Mouse (Mus musculus): ENCODE measurements around the gene Synpo2l. TPM values are rescaled to one million over a fixed set of nuclear protein-coding genes. Genes with fewer than 3 reads are reported as not detected.

Synpo2l gene
- polyA plus RNA-seq, 1 experiment from 2014 or later, result 0.10 TPM

DNA sequence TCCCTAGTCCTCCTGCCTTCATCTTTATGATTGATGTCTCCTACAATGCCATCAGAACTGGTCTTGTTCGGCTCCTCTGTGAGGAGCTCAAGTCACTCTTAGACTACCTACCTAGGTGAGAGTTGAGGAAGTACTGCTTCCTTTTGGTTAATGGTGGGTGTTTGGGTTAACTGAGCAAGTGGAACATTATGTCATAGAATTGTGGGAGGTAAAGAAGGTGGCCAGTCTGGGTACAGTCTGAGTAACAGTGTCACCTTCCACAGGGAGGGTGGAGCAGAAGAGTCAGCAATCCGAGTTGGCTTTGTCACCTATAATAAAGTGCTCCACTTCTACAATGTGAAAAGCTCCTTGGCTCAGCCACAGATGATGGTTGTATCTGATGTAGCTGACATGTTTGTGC, 20.9 kb upstream of the Synpo2l start:
- Histone ChIP-seq H3K9ac (ENCODE audit: low read depth, low read length) (no peak overlapping the region), H3K27me3 (replicated peaks; ENCODE audit: control insufficient read depth, insufficient read depth, low read length) (no peaks in the 10 kb centered on the region), H3K4me3 (ENCODE audit: low read length) (no peak overlapping the region), H3K4me2 (ENCODE audit: low read depth, low read length) (no peak overlapping the region), H3K4me1 (ENCODE audit: control insufficient read depth, insufficient read depth, low read length) (no peaks in the 10 kb centered on the region), H3K36me3 (ENCODE audit: control insufficient read depth, insufficient read depth, low read length) (peaks cover 54% of the 10 kb centered on the region), H3K27ac (ENCODE audit: low read length) (no peak overlapping the region), H3K9me3 (ENCODE audit: control insufficient read depth, low read length) (no peaks in the 10 kb centered on the region)
- ATAC-seq, result no peak
- WGBS, result 89% methylated on average over 2 of the region's 2 CpGs

DNA sequence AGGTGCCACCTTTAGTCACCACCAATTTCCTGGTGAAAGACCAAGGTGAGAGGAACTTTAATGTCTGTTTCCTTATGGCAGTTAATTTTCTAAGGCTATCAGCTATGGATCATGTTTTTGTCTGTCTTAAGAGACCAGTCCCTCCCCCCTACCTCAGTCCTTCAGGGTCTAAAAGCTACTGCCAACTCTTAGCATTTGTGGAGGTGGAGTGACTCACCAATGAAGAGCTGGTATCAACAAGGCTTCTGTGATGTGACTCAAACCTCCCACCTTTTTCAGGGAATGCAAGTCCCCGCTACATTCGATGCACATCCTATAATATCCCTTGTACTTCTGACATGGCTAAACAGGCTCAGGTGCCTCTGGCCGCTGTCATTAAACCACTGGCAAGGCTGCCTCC, 18.4 kb upstream of the Synpo2l start:
- no peaks in the 10 kb centered on the region for H3K27me3 ChIP-seq (replicated peaks; ENCODE audit: control insufficient read depth, insufficient read depth, low read length)
- H3K4me3 ChIP-seq (ENCODE audit: low read length), result no peak overlapping the region
- H3K9ac ChIP-seq (ENCODE audit: low read depth, low read length), result no peak overlapping the region
- no peaks in the 10 kb centered on the region for H3K4me1 ChIP-seq (ENCODE audit: control insufficient read depth, insufficient read depth, low read length)
- no peak for ATAC-seq
- H3K4me2 ChIP-seq (ENCODE audit: low read depth, low read length), result no peak overlapping the region
- WGBS, result 96% methylated on average over 3 of the region's 3 CpGs
- peaks cover 59% of the 10 kb centered on the region for H3K36me3 ChIP-seq (ENCODE audit: control insufficient read depth, insufficient read depth, low read length)
- H3K27ac ChIP-seq (ENCODE audit: low read length), result no peak overlapping the region
- no peaks in the 10 kb centered on the region for H3K9me3 ChIP-seq (ENCODE audit: control insufficient read depth, low read length)

DNA sequence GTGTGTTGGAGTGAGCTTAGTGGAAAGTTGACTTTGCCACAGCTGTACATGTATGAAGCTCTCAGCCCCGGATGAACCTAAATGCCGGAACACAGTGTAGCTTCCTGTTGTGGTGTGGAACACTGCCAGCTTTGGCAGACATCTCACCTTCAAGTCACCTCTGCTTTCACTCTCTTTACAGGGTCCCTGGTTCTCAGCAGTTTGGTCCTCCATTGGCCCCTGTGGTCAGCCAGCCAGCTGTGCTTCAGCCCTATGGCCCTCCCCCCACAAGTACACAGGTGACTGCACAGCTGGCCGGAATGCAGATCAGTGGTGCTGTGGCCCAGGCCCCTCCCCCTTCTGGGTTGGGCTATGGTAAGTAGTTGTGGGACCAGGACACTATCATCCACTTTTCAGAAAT, 14.3 kb upstream of the Synpo2l start:
- Histone ChIP-seq H3K4me2 (ENCODE audit: low read depth, low read length) (no peak overlapping the region), H3K9ac (ENCODE audit: low read depth, low read length) (no peak overlapping the region), H3K27ac (ENCODE audit: low read length) (no peak overlapping the region), H3K27me3 (replicated peaks; ENCODE audit: control insufficient read depth, insufficient read depth, low read length) (no peaks in the 10 kb centered on the region), H3K36me3 (ENCODE audit: control insufficient read depth, insufficient read depth, low read length) (peaks cover 45% of the 10 kb centered on the region), H3K4me1 (ENCODE audit: control insufficient read depth, insufficient read depth, low read length) (no peaks in the 10 kb centered on the region), H3K4me3 (ENCODE audit: low read length) (no peak overlapping the region), H3K9me3 (ENCODE audit: control insufficient read depth, low read length) (no peaks in the 10 kb centered on the region)
- 69% methylated on average over 3 of the region's 3 CpGs for WGBS
- no peak for ATAC-seq

DNA sequence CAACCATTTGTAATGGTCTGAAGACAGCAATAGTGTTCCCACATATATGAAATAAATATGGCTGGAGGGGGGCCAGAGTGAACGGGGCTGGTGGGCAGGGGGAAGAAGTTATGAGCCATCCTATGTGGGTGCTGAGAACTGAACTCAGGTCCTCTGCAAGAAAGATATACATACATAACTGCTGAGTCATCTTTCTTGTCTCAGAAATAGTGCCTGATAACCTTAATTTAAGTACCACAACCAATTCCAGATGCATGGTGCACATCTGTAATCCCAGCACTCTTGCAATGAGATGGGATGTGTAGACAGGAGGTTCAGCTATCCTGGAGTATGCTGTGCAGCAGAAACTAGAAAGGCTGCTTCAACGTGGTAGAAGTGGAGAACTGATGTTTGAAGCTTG, 13.6 kb upstream of the Synpo2l start:
- Histone ChIP-seq H3K9ac (ENCODE audit: low read depth, low read length) (no peak overlapping the region), H3K27ac (ENCODE audit: low read length) (no peak overlapping the region), H3K27me3 (replicated peaks; ENCODE audit: control insufficient read depth, insufficient read depth, low read length) (no peaks in the 10 kb centered on the region), H3K4me1 (ENCODE audit: control insufficient read depth, insufficient read depth, low read length) (no peaks in the 10 kb centered on the region), H3K9me3 (ENCODE audit: control insufficient read depth, low read length) (no peaks in the 10 kb centered on the region), H3K4me3 (ENCODE audit: low read length) (no peak overlapping the region), H3K36me3 (ENCODE audit: control insufficient read depth, insufficient read depth, low read length) (peaks cover 42% of the 10 kb centered on the region), H3K4me2 (ENCODE audit: low read depth, low read length) (no peak overlapping the region)
- WGBS, result 92% methylated on average over 2 of the region's 2 CpGs
- ATAC-seq, result no peak

DNA sequence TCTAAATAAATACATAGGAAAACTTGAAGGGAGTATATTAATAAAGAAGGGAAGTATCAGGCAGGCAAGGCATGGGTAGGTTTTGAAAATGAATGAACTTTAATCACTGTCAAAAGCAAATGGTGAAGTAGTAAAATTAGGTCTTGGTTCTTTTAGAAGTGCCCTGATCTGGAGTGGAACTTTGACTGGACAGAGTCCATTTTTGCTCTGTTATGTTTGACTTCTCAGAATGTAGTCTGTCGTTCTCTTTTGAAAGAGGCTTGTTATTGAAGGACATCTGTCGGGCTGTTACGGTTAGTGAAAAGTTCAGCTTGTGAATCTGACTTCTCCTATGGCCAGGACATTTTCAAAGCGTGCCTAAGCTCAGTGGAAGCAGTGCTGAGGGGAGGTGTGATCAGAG, 9.8 kb upstream of the Synpo2l start:
- 90% methylated on average over 4 of the region's 4 CpGs for WGBS

DNA sequence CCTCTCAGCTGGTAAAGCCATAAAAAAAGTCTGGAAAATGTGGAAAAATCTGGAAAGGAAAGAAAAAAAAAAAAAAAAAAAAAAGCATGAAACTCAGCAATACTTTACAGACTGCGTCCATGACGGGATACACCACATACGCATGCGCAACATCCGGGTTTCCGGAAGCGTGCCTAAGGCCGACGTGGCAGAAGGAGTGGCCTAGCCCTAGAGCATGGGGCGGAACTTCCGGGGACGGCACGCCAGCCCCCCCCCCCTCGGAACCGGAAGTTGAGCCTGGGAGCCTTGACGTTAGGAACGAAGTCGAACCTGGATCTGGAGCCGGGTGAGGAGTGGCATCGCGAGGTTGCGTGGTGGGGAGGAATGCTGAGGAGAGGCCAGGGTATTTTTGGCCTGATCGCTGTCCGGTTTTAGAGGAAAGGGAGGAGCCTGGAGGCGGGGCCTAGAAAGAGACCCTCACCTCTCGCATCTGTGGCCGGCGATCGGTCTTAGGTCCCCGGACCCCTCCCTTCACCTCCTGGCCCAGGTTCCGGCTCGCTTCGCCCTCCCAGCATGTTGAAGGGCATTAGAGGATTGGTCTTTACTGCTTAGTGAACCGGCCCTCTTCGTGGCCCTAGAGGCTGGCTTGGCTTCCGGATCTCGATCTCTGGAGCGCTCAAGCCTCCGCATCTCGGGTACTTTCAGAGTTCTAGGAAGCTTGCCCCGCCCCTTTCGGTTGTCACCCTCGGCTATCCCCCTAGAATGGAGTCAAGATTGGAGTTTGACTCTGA, 6.1 kb upstream of the Synpo2l start, which contains the start of gene Sec24c:
TSS of gene Sec24c (plus strand) at position 245 of the 770 bp plus-strand sequence.
- peak within 1 kb of the TSS; percentile 82 for H3K9ac ChIP-seq (ENCODE audit: low read depth, low read length)
- peaks cover 10% of the 10 kb centered on the region; the same call in 1 of the 2 replicates for H3K4me1 ChIP-seq (ENCODE audit: control insufficient read depth, insufficient read depth, low read length)
- peak within 1 kb of the TSS; percentile 69 for H3K4me3 ChIP-seq (ENCODE audit: low read length)
- ATAC-seq, result peak; percentile 97
- H3K9me3 ChIP-seq (ENCODE audit: control insufficient read depth, low read length), result no peaks in the 10 kb centered on the region
- WGBS, result under 1% methylated on average over 43 of the region's 43 CpGs
- peak within 1 kb of the TSS; percentile 97 for H3K27ac ChIP-seq (ENCODE audit: low read length)
- H3K27me3 ChIP-seq (replicated peaks; ENCODE audit: control insufficient read depth, insufficient read depth, low read length), result no peaks in the 10 kb centered on the region
- H3K36me3 ChIP-seq (ENCODE audit: control insufficient read depth, insufficient read depth, low read length), result peaks cover 9% of the 10 kb centered on the region
- peak within 1 kb of the TSS; percentile 91 for H3K4me2 ChIP-seq (ENCODE audit: low read depth, low read length)

More for the DNA sequence above, 9.8 kb upstream of the Synpo2l start:
- no peaks in the 10 kb centered on the region for H3K9me3 ChIP-seq (ENCODE audit: control insufficient read depth, low read length)
- H3K27ac ChIP-seq (ENCODE audit: low read length), result no peak overlapping the region
- ATAC-seq, result no peak
- H3K4me3 ChIP-seq (ENCODE audit: low read length), result no peak overlapping the region
- H3K4me2 ChIP-seq (ENCODE audit: low read depth, low read length), result no peak overlapping the region
- peaks cover 20% of the 10 kb centered on the region for H3K36me3 ChIP-seq (ENCODE audit: control insufficient read depth, insufficient read depth, low read length)
- no peak overlapping the region for H3K9ac ChIP-seq (ENCODE audit: low read depth, low read length)
- H3K27me3 ChIP-seq (replicated peaks; ENCODE audit: control insufficient read depth, insufficient read depth, low read length), result no peaks in the 10 kb centered on the region
- peaks cover 10% of the 10 kb centered on the region; the same call in 1 of the 2 replicates for H3K4me1 ChIP-seq (ENCODE audit: control insufficient read depth, insufficient read depth, low read length)

DNA sequence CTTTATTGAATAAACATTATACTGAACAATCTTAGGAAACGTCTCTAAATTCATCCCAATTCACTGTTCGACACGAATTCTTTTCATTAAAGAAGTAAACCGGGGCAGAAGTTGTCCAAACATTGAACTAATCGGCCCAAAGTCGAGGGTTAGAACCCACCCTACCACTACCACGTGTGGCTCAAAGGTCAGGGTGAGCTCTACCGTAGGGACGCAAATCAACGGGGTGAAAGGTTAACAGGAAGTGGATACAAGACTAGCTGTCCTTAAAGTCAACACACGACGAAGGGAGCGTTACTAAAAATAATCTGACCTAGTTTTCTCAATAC, 5.5 kb upstream of the Synpo2l start:
- peak overlapping the region; percentile 68 for H3K27ac ChIP-seq (ENCODE audit: low read length)
- H3K9ac ChIP-seq (ENCODE audit: low read depth, low read length), result peak overlapping the region; percentile 30; the same call in 1 of the 2 replicates

DNA sequence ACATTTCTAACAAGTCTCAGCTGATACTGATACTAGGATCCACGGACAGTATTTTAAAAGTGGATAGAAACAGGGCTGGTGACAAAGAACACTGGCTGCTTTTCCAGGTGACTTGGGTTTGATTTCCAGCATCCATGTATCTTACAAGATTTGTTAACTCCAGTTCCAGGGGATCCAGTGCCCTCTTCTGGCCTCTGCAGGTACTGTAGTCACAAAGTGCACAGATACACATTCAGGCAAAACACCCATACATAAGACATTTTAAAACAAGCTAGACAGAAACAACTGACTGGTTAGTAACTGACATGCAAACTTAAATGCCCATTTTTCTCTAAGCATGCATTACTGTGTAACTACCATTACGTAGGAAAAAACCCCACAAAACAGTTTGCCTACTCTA, 4.8 kb upstream of the Synpo2l start:
- peaks cover 15% of the 10 kb centered on the region; the same call in 1 of the 2 replicates for H3K4me1 ChIP-seq (ENCODE audit: control insufficient read depth, insufficient read depth, low read length)
- H3K27me3 ChIP-seq (replicated peaks; ENCODE audit: control insufficient read depth, insufficient read depth, low read length), result no peaks in the 10 kb centered on the region
- no peak overlapping the region for H3K27ac ChIP-seq (ENCODE audit: low read length)
- H3K36me3 ChIP-seq (ENCODE audit: control insufficient read depth, insufficient read depth, low read length), result peaks cover 7% of the 10 kb centered on the region; the same call in 1 of the 2 replicates
- H3K4me2 ChIP-seq (ENCODE audit: low read depth, low read length), result no peak overlapping the region
- no peaks in the 10 kb centered on the region for H3K9me3 ChIP-seq (ENCODE audit: control insufficient read depth, low read length)
- H3K4me3 ChIP-seq (ENCODE audit: low read length), result no peak overlapping the region
- WGBS, result 90% methylated on average over 2 of the region's 2 CpGs
- ATAC-seq, result no peak
- H3K9ac ChIP-seq (ENCODE audit: low read depth, low read length), result no peak overlapping the region

More for the DNA sequence above, 5.5 kb upstream of the Synpo2l start:
- peak overlapping the region; percentile 66 for H3K4me2 ChIP-seq (ENCODE audit: low read depth, low read length)
- no peaks in the 10 kb centered on the region for H3K27me3 ChIP-seq (replicated peaks; ENCODE audit: control insufficient read depth, insufficient read depth, low read length)
- no peaks in the 10 kb centered on the region for H3K9me3 ChIP-seq (ENCODE audit: control insufficient read depth, low read length)
- 9% methylated on average over 13 of the region's 13 CpGs for WGBS
- peaks cover 10% of the 10 kb centered on the region; the same call in 1 of the 2 replicates for H3K4me1 ChIP-seq (ENCODE audit: control insufficient read depth, insufficient read depth, low read length)
- peaks cover 7% of the 10 kb centered on the region; the same call in 1 of the 2 replicates for H3K36me3 ChIP-seq (ENCODE audit: control insufficient read depth, insufficient read depth, low read length)
- ATAC-seq, result peak; percentile 80
- peak overlapping the region; percentile 69 for H3K4me3 ChIP-seq (ENCODE audit: low read length)

DNA sequence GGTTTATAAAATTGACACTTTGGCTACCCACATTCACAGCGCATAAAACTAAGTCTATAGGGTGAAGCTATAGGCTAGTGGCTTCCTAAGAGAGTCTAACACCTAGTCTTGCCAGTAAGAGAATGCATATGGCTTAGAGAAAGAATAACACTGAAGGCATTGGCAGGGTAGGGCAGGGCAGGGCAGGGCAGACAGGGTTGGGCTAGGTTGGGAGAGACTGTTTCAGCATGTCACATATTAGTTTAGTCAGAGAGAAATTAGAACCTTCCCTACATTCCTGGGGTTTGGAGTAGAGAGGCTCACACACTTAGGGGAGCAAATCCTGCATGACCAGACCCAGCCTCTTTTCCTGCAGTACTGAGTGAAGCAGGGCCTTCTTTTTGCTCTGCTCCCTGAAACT, 685 bp downstream of the Synpo2l start:
- Histone ChIP-seq H3K27me3 (replicated peaks; ENCODE audit: control insufficient read depth, insufficient read depth, low read length) (0 out of 2 replicates have a peak, but pooled peaks cover 3% of the 10 kb centered on the region), H3K9ac (ENCODE audit: low read depth, low read length) (no peak overlapping the region), H3K27ac (ENCODE audit: low read length) (no peak overlapping the region; the same call in 1 of the 2 replicates), H3K4me1 (ENCODE audit: control insufficient read depth, insufficient read depth, low read length) (peaks cover 8% of the 10 kb centered on the region; the same call in 1 of the 2 replicates), H3K36me3 (ENCODE audit: control insufficient read depth, insufficient read depth, low read length) (no peaks in the 10 kb centered on the region), H3K9me3 (ENCODE audit: control insufficient read depth, low read length) (no peaks in the 10 kb centered on the region), H3K4me3 (ENCODE audit: low read length) (no peak overlapping the region), H3K4me2 (ENCODE audit: low read depth, low read length) (no peak overlapping the region)
- WGBS, result 69% methylated on average over 1 of the region's 1 CpGs
- ATAC-seq, result 0 out of 2 replicates have a peak, but pooled peaks have one; percentile 18

Measured in intestine, embryonic 16.5 days (tissue).